Mouse (Mus musculus): ENCODE measurements around the gene Gosr2.

DNA sequence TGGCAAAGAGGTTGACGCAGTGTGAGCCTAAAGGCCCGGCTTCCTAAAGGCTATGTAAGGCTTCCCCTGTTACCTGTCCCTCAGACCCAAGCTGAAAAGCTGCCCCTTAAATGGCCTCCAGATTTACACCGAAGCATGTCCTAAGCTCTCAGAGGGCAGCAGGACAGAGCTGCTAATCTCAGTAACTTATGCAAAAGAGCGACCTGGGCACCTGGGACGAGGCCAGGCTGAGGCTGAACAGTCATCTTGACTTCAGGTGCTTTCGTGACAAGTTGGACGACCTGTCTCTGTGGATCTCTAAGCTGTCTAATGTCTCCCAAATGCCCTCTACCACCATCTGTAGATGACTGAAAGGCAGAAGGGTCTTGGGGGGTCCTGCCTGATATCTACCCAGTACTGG is 34.6 kb upstream of the Gosr2 start:
- no peak for TF ChIP-seq ZNF384 (IDR thresholded peaks at IDR 0.05; ENCODE audit: low read depth, low read length)
- no peak for TF ChIP-seq MAFK (IDR thresholded peaks at IDR 0.05; ENCODE audit: insufficient read depth, low read depth, low read length)
- TF ChIP-seq ZC3H11A (IDR thresholded peaks at IDR 0.05; ENCODE audit: borderline replicate concordance, low read depth, low read length), result no peak
- TF ChIP-seq HCFC1 (IDR thresholded peaks at IDR 0.05; ENCODE audit: borderline replicate concordance, insufficient read depth, low read length), result no peak
